Mouse (Mus musculus) hindbrain, embryonic 16.5 days (tissue): ENCODE data around the gene Khdrbs2. TPM values are rescaled to one million over a fixed set of nuclear protein-coding genes. Genes with fewer than 3 reads are reported as not detected.

Experiments
- ATAC-seq: fragments of 200-750 bp; cut with Nextera tagmentation; 2 replicates; pipeline ENCODE4 v1.8.0; 2017; ENCODE audit warnings: moderate TSS enrichment, moderate library complexity
- H3K27ac ChIP-seq: fragments of 300-500 bp; sonication (generic); 2 replicates; pipeline ENCODE4 v1.5.1; 2014; ENCODE audit warnings: low read depth, mild to moderate bottlenecking, control low read depth, low read length, moderate library complexity
- H3K27me3 ChIP-seq: fragments of 300-500 bp; sonication (generic); replicated peaks from 2 replicates; pipeline ENCODE4 v1.6.1; 2014; ENCODE audit warnings: low read length; ENCODE audit not compliant: control insufficient read depth, insufficient read depth
- H3K36me3 ChIP-seq: fragments of 300-500 bp; sonication (generic); 2 replicates; pipeline ENCODE4 v1.6.1; 2014; ENCODE audit warnings: mild to moderate bottlenecking, low read length, moderate library complexity, mixed read lengths; ENCODE audit not compliant: control insufficient read depth, insufficient read depth
- H3K4me1 ChIP-seq: fragments of 300-500 bp; sonication (generic); 2 replicates; pipeline ENCODE4 v1.6.1; 2014; ENCODE audit warnings: low read depth, low read length; ENCODE audit not compliant: control insufficient read depth, insufficient read depth
- H3K4me2 ChIP-seq: fragments of 300-500 bp; sonication (generic); 2 replicates; pipeline ENCODE4 v1.6.1; 2014; ENCODE audit warnings: mild to moderate bottlenecking, low read length, control low read depth, moderate library complexity
- H3K4me3 ChIP-seq: fragments of 300-500 bp; sonication (generic); 2 replicates; pipeline ENCODE4 v1.5.1; 2014; ENCODE audit warnings: mild to moderate bottlenecking, low read length, control low read depth, moderate library complexity
- H3K9ac ChIP-seq: fragments of 300-500 bp; sonication (generic); 2 replicates; pipeline ENCODE4 v1.6.1; 2014; ENCODE audit warnings: low read depth, mild to moderate bottlenecking, control low read depth, low read length, moderate library complexity
- H3K9me3 ChIP-seq: fragments of 300-500 bp; sonication (generic); 2 replicates; pipeline ENCODE4 v1.6.1; 2014; ENCODE audit warnings: mild to moderate bottlenecking, low read length, moderate library complexity; ENCODE audit not compliant: control insufficient read depth
- WGBS: fragments of 180-500 bp; shearing (Covaris S2); extraction: QIAGEN DNeasy Blood & Tissue Kit; methylation state at CpG from one replicate; pipeline ENCODE4 v1.1.7; 2014; 5-methylcytosine and 5-hydroxymethylcytosine counted together
- polyA plus RNA-seq: library from polyadenylated mRNA; unstranded; fragments of >200 nt; fragmentation: Nextera tagmentation; extraction: Ambion mirVana; gene quantifications from 2 replicates; pipeline ENCODE4 v1.2.1, GENCODE M21; 2015

The Khdrbs2 gene
- polyA plus RNA-seq, 1 experiment from 2014 or later = 48.2 TPM

- H3K4me2 ChIP-seq = no peak overlapping the region
- no peaks in the 10 kb centered on the region for H3K36me3 ChIP-seq
- H3K27me3 ChIP-seq = no peaks in the 10 kb centered on the region
- no peak overlapping the region for H3K4me3 ChIP-seq
- no peaks in the 10 kb centered on the region for H3K9me3 ChIP-seq
- H3K9ac ChIP-seq = no peak overlapping the region
- no peak for ATAC-seq
- no peaks in the 10 kb centered on the region for H3K4me1 ChIP-seq
- WGBS = 88% methylated on average over 9 of the region's 9 CpGs
- no peak overlapping the region for H3K27ac ChIP-seq
Measured at GRCm38 (mm10) chr1:32693806-32694205, 521.3 kb downstream of the Khdrbs2 start.

GRCm38 (mm10) chr1:32700132-32700531, 527.6 kb downstream of the Khdrbs2 start:
- Histone ChIP-seq H3K9me3 (no peaks in the 10 kb centered on the region), H3K4me3 (no peak overlapping the region), H3K36me3 (no peaks in the 10 kb centered on the region), H3K27ac (no peak overlapping the region), H3K4me1 (no peaks in the 10 kb centered on the region), H3K4me2 (no peak overlapping the region), H3K9ac (no peak overlapping the region), H3K27me3 (no peaks in the 10 kb centered on the region)
- WGBS = 99% methylated on average over 4 of the region's 4 CpGs
- no peak for ATAC-seq

GRCm38 (mm10) chr1:32701267-32701666, 528.8 kb downstream of the Khdrbs2 start:
- no peak overlapping the region for H3K4me2 ChIP-seq
- H3K9ac ChIP-seq = no peak overlapping the region
- H3K4me1 ChIP-seq = no peaks in the 10 kb centered on the region
- no peak overlapping the region for H3K27ac ChIP-seq
- no peak overlapping the region for H3K4me3 ChIP-seq
- ATAC-seq = no peak
- 94% methylated on average over 3 of the region's 3 CpGs for WGBS
- H3K27me3 ChIP-seq = no peaks in the 10 kb centered on the region
- H3K9me3 ChIP-seq = no peaks in the 10 kb centered on the region
- no peaks in the 10 kb centered on the region for H3K36me3 ChIP-seq
